Mouse (Mus musculus): ENCODE results near the gene Glod4.

Gene Glod4

DNA sequence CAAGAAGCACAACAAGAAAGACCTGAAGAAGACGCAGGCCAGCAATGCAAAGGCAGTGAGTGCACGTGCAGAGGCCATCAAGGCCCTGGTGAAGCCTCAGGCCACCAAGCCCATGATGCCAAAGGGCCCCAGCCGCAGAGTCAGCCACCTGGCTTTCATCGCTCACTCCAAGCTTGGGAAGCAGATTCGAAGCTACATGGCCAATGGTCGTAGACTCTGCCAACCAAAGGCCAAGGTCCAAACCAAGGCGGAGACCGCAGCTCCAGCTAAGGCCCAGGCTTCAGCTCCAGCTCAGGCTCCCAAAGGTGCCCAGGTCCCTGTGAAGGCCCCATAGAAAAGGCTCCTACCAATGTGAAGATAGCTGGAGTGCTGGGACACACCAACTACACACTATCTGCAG is 99.1 kb downstream of the Glod4 start:
- no peak for DNase-seq

DNA sequence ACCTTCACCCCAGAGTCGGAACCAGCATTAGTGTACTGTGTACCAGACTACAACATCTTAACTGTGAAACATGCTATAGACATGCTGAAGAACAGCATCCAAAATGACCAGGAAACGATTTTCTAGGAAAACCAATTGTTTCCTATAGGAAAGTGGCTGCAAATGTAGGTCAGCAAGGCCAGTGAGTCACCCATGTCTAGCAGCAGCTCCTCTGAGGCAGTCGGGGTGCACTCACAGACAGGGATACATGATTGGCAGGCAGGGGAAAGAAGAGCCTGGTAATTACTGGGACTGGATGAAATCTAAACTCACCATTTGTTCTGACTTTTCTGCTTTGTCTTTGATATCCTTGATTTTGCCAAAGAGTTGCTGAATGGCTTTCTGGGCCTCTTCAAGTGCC is 105.5 kb downstream of the Glod4 start:
- DNase-seq = no peak

DNA sequence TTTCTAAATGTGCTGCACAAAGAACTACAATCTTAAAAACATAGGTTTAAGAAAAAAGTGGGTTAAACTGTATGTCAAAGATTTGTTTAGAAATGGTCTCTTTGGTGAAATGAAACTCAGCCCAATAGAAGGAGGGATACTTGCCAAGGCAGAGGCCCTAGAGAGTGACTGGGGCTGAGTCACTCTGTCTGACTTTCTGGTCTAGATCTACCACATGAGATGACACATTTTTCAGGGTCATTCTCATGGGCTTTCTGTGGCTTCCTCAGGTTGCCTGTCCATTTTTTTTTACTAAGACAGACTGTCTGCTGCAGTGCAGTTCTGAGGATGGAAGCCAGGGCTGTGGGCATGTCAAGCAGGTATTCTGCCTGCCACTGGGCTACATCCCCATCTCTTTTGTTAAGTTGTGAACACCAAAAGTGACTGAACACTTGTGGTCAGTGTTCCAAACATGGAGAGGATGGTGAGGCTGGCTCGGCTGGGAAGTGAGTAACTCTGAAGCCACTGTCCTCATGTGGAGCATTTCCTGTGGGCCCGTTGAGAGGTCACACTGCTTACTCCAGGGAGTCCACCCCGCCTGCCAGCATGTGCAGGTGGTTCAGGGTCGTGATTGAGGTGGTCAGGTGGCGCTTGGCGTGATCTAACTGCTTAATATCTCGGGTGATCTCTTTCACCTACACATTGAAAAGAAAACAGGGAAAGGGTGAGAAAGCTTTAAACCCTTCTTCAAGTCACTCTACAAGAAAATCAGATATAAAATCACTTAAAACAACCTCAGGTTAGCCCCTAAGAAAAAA is 107.7 kb downstream of the Glod4 start:
- no peak for DNase-seq

DNA sequence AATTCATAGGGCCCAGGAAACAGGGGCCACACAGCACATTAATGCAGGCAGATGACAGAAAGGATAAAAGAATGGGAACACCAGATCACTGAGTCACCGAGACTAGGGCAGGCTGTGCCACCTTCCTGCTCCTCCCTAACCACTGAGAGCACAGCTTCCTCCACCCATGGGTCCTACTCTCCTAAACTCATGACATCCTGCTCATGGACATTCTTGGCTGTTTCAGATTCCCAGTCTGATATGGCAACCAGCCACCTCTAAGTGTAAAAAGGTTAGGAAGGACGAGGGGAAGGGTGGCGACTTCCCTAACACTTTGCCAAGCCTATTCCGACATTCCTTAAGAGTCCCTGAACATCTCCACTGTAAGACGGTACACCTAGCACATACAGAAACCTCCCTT is 112.7 kb downstream of the Glod4 start:
- no peak for DNase-seq

DNA sequence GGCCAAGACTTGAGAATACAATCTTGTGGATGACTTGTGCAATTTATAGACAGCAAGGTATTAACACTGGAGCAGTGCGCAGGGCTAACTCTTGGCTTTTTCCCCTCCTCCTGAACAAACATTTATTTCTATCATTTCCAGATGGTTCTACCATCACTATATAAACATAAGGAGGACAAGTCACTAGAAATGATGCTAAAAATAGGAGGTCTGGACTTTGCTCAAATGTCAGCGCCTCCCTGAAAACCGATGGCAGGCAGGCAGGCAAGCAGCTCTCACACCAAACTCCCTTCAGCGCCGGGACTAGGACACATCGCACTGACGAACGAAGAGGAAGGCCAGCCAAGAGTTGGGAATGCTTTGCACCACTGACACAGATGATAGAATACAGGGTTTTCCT is 118.1 kb downstream of the Glod4 start:
- peak in 1 of 2 experiments; percentile 16 for DNase-seq

DNA sequence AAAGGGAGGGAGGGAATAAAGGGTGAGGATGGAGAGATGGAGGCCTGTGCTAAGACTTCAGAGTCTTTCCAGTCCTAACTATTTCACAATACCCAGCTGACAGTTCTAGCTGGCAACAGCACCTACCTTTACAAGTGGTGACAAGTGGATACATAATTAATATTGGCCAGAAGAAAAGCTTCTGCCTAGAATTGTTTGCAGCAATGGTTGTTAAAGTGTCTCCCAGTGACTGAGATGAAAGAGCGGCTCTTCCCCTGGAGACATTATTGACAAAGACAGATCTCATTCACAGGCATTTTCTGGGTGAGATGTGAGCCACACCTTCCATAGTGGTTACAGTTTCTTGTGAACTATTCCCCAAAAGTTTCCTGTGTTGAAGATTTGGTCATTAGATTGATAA is 120.0 kb downstream of the Glod4 start:
- no peak for DNase-seq

DNA sequence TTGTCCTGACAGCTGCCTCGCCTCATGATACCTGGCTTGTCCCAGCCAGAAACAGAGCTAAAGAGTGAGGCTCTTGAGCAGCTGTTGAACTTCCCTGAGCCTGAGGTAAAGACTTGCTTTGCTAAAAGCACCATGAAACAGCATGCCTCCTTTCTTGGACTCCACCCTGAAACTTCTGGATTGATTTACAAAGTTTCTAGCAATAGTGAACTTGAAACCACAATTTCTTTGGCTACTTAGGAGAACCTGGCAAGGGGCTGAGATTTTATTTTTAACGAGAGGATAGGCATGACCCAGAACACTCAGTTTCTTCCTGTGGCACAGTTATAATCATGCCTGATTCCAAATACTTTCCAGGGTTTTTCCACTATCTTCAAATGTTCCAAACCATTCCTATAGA is 121.0 kb downstream of the Glod4 start:
- no peak for DNase-seq

DNA sequence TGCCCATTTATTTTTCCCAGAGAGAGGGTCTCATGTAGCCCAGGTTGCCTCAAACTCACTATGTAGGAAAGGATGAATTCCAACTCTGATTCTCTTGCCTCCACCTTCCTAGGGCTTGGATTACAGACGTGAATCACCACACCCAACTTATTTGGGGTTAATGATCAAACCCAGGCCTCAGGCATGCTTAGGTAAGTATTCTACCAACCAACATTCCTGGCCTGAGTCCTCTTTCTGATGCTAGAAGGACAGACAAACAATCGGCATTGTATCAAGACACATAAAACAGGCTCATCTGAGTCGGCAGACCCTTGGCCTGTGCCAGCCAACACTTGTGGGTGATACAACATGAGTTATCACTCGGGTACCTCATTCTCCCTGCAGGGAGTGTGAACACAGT is 122.4 kb downstream of the Glod4 start:
- no peak for DNase-seq

DNA sequence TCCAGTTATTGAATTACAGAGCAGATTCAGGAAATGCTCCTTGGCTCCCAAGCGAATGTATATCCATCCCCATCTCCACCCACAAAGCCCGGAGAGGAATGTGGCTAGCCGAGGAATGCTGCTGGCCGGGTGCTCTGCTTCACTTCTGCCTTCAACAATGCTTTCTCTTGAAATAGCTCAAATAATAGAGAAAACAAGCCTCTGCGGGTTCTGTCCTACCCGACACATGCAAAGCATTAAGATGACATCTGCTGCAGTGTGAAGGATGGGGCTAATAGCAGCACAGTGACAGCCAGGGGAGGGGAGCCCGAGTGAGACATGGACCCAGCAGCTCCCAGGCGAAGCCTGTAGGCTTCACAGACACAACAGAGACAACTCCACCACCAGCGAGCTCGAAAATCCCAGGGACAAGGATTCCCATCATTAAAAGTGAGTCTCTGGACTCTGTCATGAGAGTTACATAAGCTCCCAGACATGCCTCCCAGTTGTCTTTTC is 123.1 kb downstream of the Glod4 start:
- DNase-seq = peak; percentile 52 to 66

DNA sequence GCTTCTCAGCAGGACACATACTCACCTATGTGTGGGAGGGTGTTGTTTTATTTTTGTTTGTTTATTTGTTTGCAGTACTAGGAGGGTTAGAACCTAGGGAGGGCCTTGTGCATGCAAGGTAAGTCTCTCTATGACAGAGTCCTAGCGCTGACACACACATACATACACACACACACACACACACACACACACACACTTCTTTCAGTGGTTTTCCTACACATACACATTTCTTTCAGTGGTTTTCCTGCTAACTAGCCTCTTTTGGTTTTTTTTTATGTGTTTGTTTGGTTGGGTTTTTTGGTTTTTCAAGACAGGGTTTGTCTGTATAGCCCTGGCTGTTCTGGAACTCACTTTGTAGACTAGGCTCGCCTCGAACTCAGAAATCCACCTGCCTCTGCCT is 133.1 kb downstream of the Glod4 start:
- no peak for DNase-seq

DNA sequence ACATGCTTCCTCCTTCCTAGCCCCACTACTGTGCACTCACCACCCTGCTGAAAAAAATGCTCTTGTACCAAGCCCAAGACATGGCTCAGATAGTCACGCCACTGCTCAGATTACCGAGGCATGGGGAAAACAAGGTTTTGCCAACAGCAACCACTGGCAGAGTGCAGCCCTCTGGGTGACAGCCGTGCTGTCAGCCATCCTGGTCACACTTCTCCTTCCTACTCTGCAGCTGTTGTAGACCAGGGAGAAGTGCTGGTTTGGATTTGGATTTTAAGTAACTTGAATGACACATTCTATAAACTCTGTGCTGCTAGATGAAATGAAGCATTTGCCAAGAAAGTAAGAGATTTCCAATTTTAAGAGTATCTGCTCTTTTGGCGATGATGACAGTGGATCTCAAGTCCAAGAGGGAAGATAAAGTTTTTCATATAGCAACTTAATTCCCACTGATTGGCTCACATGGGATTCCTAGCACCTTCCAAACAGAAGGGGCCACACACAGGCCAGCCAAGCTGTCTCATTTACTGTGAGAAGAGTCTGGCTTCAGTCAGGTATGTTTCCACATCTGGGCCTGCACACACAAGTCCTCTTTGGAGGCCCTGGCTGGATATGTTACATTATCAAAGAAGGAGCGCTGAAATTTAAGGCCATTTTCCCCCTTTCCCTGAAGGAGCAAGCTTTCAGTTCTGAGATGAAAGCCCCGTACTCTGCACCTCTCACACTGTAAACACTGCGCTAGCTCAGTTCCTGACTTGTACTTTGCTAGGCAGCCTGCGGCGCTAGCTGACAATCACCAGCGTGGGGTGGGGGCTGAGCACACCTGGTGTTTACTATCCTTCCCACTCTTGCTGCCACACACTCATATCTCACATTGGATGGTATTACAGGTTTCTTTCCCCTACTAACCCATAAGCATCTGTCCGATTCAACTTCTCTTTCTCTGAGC is 136.7 kb downstream of the Glod4 start:
- DNase-seq = no peak

DNA sequence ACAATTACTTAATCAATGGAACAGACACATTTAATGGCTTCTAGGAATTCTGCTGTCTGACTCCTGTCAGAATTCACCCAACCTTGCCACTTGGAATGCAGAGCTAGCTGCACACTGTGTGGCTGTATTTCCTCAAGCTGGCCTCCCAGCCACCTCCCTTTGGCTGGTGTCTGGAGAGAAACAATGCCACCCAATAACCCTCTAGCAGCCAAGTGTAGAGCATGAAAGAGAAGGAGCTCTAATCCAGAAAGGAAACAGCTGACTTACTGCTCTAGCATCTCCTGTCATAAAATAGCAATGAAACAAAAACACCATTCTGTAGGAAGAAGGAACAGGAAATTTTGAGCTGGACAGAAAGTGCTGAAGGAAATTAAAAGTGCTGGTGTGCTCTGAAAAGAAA is 142.4 kb downstream of the Glod4 start:
- DNase-seq = no peak

DNA sequence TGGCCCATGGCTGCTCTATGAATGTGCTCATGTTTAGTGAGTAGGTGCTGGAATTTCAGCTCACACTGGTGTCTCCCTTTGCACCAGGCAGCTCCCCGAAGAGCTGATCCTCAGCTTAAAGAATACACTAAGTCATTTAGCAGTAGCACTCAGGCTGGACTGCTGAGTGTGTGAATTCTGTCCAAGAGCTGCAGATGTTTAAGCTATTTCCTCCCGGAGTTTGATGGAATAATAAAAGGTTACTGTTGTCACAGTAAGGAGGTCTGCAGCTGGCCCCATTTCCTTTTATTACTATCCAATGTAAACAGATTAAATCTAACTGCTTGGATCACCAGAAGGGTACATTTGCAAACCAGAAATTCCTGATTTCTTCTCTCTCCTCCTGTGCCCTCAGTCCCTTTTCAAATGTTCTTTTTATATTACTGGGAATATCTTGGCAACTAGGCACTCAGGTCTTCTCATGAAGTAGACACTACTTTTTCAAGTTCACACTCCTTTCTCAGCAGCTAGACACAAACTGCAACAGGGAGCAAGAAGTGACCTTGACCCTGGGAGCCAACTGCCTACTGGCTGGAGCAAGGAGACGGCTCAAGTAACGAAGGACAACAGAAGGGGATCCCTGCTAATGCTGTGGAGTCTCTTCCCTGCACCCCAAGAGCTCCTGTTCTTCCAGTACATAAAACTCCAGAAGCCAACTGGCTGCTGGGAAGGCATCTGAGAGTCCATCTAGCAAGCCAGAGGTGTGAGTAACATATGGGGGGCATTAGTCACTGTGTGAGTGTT is 144.1 kb downstream of the Glod4 start:
- peak; percentile 16 to 31 for DNase-seq

DNA sequence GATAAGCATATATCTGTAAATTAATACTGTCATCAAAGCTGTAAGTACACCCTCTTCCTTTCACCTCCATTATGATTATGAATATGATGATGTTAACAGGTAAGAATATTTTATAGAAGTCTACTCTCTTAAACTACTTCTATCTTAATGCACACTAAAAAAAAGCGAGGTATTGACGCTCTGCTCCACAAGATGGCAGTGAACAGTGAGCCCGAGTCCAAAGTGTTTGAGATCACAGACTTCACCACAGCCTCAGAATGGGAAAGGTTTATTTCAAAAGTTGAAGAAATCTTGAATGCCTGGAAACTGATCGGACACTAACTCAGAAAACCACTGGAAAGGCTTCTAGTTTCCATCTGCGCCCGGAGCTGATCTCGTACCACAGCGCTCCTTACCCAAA is 149.9 kb downstream of the Glod4 start:
- no peak for DNase-seq

DNA sequence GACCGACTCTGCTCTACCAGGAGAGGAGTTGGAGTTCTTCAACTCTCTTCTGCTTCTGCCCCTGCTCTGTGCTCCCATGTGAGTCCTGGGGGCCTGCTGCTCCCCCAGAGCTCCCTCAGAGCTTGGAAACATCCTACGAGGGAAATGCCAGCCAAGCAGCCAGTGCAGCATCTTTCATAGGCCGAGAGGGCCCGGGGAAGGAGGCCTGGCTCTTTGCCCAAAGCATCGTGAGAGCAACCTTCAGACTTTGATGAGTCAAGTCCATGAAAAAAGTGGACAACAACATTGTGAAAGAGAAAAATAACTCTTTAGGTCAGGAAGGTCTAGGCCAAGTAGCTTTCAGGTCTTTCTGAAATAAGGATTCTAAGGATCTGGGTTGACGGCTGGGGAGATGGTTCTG is 153.7 kb downstream of the Glod4 start:
- peak; percentile 43 to 68 for DNase-seq

DNA sequence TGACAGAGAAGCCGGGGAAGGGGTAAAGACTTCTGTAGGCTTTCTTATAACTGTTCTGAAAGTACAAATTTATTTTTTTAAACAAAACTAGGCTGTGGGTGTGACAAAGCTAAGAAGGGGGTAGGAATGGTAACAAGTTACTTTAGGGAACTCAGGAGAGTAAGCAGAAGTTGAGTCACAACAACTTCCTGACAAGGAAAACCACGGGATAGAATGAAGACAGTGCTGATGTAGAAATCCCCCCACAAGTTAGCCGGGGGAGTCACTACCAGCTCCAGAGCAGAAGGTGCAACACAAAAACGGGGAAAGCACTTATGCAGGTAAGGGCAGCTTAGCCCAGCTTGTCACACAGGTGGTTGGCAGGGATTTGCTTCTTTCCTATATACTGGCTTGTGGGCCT is 155.0 kb downstream of the Glod4 start:
- no peak for DNase-seq

DNA sequence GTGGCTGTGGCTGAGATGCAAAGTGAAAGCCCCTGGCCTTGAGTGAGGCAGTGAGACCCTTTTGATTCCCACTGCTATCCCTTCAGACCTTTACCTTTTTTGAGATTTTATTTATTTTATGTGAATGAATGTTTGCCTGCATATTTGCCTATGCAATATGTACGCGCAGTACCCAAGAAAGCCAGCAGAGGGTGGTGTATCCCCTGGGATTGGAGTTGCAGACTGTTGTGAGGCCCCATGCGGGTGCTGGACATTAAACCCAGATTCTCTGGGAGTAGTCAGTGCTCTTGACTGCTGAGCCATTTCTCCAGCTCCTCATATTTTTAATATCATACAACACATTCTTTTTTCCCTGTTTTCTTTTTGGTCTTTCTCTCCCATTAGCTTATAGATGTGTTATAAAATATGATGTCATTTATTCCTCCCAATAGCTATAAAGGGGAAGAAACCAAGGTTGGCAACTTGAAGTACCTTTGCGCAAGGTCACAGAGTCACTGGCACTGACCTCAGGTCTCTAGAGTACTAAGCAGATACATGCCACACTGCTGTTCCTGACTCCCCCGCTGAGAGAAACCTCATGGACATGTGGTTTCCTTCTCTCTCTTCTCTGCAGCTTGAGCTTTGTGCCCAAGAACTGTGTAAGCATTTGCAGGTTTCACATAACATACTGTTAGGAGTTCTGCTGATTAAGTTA is 157.5 kb downstream of the Glod4 start:
- DNase-seq = peak; percentile 78

DNA sequence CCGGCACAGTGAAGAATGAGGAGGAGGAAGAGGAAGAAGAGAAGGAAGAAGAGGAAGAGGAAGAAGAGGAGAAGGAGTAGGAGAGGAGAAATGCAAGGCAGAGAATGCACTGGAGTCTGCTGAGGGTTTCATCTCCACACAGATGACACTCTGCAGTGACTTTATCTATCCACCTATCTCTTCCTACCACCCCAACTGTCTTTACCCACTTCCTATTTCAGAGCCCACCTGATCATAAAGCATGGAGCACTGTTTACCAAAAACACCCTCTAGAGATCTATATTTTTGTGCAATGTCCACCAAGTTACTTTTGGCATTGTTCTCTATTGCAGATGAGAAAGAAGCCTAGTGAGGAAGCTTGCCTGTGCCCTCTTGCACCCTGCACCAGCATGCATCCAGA is 158.6 kb downstream of the Glod4 start:
- no peak for DNase-seq

DNA sequence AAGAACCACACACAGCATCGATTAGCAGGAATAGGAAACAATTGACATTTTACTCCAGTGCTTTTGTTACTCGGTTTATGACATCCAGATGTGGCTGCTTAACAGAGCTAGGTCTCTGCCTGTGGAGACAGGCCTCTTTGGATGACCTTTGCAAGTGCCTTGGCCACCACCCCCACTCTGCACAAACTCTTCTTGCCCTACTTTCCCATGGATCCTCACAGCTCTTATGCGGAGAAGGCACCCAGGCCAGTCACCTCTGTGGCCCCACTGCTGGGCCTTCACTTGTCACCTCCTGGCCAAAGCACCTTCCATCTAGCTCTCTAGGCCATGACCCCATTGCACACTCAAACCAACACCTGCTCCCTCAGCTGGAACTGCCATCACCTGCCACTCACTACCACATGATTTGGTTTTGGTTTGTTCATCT is 159.6 kb downstream of the Glod4 start:
- no peak for DNase-seq

DNA sequence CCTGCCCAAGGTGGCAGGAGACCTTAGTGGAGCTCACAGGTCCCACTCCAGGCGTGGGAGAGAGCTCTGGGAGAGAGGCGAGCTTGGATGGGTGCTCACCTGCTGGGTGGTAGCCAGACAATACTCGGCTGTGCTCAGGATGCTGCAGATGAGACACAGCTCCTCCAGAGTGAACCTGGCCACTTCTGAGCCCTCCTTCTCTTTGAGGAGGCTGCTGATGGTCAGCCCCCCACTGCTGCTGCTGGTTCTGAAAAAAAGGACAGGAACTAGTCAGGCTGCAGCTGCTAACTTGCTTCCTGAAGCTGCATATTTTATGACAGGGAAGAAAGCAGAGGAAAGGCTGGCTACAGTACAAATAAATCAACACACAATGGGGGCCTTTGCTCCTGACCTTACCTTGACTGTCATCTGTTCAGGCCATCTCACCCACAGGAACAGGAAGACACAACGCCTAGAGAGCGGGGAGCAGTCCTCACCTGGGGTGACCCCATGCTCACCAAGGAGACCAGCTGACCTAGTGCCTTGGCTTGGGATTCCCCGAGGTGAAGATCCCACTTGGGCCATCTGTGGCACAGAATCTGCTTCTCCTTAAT is 162.4 kb downstream of the Glod4 start:
- DNase-seq = peak; percentile 33 to 51

DNA sequence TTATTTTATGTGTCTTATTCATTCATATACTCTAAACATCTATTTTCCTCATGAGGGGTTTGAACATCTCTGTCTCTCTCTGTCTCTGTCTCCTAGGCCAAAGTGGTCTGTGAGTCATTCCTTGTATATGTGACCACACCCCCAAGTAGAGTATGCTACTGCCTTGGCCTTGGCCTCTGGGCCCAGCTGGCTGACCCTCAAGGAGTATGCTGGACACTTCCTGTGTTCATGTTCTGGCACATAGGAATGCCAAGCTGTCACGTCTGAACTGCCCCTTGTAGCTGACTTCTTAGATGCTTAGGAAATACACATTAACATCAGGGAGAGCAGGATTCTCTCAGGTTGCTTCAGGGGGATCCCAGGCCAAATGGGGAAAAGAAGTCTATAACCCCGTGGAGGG is 163.2 kb downstream of the Glod4 start:
- DNase-seq = peak; percentile 20 to 48

DNA sequence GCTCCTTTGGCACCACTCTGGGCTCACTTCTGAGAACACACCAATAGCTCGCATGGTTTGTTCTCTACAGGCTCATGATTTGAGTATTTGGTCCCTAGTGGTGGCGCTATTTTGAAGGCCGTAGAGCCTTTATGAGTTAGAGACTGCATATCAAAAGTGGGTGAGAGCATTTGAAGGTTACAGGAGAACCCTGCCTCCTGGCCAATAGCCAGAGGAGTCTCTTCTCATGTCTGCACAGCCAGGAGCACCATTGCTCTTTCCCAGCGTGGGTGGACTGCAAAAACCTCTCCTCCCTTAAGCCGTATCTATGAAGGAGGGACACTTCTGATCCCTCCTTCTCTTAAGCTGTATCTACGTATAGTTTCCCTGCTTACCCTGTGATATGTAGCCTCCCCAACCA is 166.2 kb downstream of the Glod4 start:
- DNase-seq = no peak

All from kidney, postnatal 4 days (tissue).